Mouse (Mus musculus): Measurements from ENCODE around the gene Fas.

Gene Fas

DNA sequence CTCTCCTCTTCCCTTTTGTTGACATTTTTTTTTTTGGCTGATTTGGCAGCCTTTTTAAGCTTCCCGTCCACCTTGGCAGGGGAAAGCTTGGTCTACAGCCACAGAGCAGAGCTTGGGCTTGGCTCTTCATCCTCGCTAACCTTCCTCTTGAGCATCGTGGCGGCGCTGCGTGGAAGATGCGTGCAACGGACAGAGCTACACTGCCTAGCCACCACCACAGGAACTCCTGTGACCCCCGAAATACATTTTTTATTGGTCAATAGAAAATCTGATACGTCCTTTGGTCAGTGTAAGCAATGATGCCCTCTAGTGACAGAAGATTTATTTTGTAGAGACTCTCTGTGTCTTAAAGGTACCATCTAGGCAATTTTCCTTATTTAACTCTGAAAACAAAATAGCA is 6.1 kb upstream of the Fas start:
- no peak for DNase-seq

- no peak for DNase-seq
Measured at GRCm38 (mm10) chr19:34284826-34285225, 5.6 kb upstream of the Fas start.

DNA sequence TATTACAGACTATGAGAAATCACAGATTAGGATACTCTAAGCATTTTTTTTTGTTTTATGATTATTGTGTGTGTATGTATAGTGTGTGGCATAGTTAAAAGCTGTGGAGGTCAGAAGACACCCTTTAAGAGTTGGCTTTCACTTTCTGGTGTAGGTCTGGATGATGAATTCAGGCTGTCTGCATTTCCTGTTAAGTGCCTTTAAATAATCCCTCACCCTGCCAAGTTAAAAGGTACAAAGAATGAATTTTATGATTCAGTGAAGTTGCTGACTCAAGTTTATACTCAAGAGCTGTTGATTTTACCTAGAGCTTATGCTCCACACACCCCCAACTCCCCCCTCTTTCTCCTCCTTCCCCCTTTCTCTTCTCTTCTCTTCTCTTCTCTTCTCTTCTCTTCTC is 3.2 kb upstream of the Fas start:
- no peak for DNase-seq

GRCm38 (mm10) chr19:34287656-34288415 is 2.6 kb upstream of the Fas start:
- no peak for DNase-seq

DNA sequence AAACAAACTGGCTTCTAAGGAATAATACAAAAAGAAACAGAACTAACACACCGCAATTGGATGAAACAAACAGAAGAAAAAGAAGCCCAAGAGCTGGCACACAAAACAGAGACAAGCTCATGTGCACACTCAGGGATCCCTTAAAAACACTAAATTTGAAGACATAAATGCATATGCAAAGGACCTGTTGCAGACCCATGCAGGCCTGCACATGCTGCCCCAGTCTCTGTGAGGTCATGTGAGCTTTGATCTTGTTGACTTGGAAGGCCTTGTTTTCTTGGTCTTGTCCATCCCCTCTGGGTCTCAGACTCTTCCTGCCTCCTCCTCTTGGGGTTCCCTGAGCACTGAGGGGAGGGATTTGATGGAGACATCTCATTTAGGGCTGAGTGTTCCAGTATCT is 1.8 kb upstream of the Fas start:
- DNase-seq: no peak

DNA sequence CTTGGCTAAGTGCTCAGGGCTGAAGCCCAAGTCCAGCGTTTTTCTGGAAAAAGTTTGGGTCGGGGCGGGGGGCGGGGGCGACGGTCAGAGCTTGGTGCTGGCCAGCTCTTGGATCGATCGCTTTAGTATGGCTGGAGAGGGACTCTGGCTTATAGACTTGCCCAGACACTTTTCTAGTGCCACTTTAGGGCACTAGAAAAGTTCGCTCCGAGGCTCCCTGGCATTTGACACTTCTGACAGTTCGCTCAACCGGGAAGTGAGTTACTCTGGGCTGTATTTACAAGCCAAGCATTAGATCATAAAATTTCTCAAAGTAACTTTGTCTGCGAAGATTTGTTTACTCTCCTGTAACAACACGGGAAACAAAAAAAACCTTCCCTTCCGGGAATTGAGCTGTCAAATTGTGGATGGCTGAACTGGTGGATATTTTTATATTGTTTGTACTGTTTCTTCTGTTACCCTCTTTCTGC is 441 bp downstream of the Fas start:
- no peak for DNase-seq

DNA sequence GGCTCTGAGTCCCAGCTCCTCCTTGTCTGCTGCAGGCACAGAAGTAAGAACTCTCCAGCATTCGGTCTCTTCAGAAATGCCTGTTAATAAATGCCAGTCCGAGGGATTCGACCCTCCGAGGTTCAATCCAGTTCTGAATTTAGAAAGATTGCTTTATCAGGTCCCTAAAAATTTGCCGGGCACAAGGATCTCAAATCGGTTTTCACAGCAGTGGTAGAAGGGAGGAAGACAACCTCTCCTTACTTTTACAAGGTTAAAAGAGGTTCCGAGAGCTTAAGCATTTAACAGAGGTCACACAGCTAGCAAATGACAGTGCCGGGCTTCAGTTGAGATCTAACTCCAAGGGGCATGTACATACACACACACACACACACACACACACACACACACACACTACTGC is 913 bp downstream of the Fas start:
- DNase-seq: no peak

- DNase-seq: no peak
Measured at GRCm38 (mm10) chr19:34291956-34292355, 1.5 kb downstream of the Fas start.

GRCm38 (mm10) chr19:34292701-34293100 is 2.2 kb downstream of the Fas start:
- no peak for DNase-seq

GRCm38 (mm10) chr19:34293376-34293947 is 3.0 kb downstream of the Fas start:
- no peak for DNase-seq

GRCm38 (mm10) chr19:34295442-34295841 is 5.0 kb downstream of the Fas start:
- no peak for DNase-seq

DNA sequence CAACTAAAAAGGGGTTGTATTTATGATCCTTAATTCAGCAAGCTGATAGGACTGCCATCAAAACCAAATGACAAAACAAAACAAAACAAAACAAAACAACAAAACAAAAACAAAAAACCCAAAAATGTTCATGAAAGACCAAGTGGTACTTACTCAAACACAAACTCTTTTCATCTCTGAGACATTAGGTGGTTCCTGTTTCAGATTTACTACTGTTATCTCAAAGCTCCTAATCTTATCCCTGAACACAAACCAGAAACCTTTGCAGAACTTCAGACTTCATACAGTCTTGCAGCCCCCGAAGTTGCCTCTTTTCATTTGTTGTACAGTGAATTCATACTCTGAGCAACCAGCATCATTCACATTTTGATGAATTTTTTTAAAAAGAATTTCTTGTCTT is 8.1 kb downstream of the Fas start:
- DNase-seq: no peak

- DNase-seq: no peak
Measured at GRCm38 (mm10) chr19:34299229-34299628, 8.8 kb downstream of the Fas start.

DNA sequence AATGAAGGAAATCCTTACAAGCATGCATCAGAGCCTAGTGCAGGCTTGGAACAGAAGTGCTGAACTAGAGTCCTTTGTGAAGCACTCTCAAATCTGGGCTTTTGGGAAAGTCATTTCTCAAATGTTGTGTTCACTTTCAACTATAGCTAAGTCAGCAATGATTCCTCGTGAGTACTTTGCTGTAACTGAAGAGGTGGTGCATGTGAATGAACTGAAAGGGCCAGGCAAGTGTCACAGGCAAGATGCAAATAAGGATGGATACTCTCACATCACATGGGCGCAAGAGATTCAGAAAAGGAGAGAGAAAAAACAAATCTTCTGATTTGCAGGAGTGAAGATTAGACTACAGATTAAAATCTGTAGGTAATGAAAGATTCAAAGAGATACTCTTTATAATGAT is 10.0 kb downstream of the Fas start:
- DNase-seq: no peak

- DNase-seq: no peak
Measured at GRCm38 (mm10) chr19:34304917-34305316, 14.5 kb downstream of the Fas start.

- DNase-seq: no peak
Measured at GRCm38 (mm10) chr19:34306794-34307193, 16.3 kb downstream of the Fas start.

DNA sequence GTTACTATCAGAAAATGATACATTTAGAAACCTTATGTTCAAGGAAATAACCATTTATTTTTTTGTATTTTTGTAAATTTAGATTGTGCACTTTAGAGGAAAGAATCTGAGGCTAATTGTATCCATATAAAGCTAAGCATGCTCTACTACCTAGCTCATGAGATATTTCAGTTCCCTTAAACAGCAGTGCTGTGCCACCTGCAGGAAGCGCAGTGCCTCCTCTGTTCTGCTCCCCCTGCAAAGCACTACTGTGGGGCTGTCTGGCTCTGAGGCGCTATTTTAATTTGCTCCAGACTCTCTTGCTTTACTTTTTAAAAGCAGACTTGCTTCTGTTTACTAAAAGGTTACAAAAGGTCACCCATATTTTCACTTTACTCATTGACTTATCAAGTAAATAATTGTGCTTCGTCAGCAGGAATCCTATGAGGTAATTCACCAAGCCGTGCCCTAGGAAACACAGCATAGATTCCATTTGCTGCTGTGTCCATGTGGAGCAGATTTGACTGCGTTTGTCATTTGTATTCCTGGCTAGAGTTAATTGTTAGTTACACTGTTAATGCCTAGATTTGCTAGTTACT is 21.8 kb downstream of the Fas start:
- DNase-seq: no peak

DNA sequence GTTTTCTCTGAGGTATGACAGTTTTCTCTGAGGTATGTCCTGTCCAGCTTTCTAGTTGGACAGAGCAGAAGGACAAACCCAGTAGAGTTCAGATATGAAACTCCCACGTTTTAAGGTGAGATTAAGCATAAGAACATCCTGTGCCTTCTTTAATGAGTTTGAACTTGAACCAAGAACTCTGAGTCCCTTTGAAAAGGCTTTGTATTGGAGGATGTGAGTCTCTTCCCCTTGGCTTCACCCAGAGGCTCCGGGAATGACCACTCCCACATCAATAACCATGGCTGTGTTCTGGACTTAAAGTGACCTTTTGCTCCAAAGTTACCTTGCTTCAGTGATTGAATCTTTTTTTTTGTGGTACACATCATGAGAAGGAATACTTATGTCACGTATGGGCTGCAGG is 37.6 kb downstream of the Fas start:
- no peak for DNase-seq

- peak; percentile 63 for DNase-seq
Measured at GRCm38 (mm10) chr19:34334300-34334699, 43.8 kb downstream of the Fas start.

GRCm38 (mm10) chr19:34344702-34345101 is 54.2 kb downstream of the Fas start:
- no peak for DNase-seq

- DNase-seq: no peak
Measured at GRCm38 (mm10) chr19:34345616-34346267, 55.3 kb downstream of the Fas start.

DNA sequence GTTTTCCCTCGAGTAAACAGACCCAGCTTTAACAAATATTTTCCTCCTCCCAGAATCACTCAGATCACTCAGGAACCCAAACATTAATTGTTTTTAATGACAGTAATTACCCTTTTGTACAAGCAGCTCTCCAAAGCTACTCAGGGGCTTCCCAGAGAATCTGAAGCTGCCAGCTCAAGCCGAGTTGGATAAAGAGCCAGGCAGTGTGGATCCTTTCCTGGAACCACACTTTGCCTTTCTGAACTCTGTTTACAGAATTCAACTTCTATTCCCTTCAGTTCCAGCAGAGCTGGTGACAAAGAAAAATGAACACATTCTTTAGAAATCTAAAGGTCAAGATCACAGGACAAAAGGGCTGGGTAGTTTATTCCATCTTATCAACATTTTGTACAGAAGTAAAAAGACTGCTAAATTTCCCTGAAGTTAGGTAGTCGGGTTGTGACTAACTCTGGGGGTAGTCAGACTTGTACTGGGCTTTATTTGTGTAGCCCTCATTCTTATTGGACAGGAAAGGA is 62.9 kb downstream of the Fas start:
- DNase-seq: no peak

- DNase-seq: no peak
Measured at GRCm38 (mm10) chr19:34362639-34363038, 72.2 kb downstream of the Fas start.

DNA sequence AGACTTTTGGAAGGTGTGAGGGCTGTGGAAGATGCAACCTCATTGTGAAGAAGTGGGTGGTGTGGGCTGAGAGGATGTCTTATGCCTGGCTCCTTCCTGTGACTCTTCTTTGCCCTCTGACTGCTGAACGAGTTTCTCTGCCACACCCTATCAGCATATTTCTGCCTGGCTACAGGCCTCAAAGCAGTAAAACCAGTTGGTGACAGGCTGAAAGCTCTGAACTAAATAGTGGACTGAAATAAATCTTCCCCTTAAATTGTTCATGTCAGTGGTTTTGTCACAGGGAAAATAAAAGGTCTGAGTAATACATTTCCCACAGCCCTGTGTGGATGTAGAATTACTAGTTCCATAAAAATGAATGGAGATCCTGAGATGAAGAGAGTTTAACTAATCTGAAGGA is 79.1 kb downstream of the Fas start:
- no peak for DNase-seq
